Mouse (Mus musculus) embryo, embryonic 10.5 days (tissue): ENCODE results near the gene Kel.
A peak's percentile ranks its signal among the peaks of the same experiment; 100 is the strongest.

Experiments
- DNase-seq: peaks from one replicate; pipeline ENCODE4 v3.0.0-alpha.2; 2015; ENCODE audit warnings: low spot score

Kel gene

DNA sequence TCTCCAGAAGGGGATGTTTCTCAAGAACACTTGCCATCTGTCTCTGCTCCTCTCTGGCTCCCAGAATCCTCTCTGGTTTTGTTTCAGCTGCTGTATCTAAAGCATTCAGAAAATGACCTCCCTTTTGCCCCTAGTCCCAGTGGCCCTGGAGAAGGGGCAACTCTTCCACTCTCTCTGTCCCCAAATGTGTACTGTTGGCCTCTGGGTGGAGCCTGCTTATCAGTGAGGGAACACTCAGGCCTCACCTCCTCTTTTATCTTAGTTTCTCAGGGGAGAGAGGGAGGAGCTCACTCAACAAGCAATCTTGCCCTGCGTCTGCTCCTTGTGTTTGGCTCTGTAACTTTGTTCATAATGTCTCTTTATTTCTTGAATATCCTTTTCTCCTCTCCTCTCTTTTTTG lies at the start of gene Kel:
Kel (minus strand) TSS at position 217 of the 400 bp plus-strand sequence.
- no peak for DNase-seq

GRCm38 (mm10) chr6:41744664-41745392 lies 40.7 kb upstream of the Kel start:
- no peak for DNase-seq

DNA sequence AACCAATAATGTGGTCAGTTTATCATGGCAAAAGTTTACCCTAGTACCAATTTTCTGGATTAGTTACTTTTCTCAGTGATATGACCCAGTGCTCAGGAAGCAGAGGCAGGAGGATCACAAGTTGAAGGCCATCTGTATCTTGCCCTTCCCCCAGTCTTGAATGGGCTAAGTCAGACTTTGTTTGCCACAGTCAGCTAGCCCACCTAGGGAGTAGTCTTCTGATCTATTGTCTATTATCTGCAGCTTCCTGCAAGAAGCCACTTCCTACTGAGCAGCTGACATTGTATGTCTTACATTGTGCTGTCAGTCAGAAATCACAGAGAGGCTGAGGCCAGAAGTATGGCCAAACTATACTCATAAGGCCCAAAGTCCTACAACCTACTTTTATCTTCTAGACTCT lies 37.0 kb upstream of the Kel start:
- DNase-seq, result no peak

DNA sequence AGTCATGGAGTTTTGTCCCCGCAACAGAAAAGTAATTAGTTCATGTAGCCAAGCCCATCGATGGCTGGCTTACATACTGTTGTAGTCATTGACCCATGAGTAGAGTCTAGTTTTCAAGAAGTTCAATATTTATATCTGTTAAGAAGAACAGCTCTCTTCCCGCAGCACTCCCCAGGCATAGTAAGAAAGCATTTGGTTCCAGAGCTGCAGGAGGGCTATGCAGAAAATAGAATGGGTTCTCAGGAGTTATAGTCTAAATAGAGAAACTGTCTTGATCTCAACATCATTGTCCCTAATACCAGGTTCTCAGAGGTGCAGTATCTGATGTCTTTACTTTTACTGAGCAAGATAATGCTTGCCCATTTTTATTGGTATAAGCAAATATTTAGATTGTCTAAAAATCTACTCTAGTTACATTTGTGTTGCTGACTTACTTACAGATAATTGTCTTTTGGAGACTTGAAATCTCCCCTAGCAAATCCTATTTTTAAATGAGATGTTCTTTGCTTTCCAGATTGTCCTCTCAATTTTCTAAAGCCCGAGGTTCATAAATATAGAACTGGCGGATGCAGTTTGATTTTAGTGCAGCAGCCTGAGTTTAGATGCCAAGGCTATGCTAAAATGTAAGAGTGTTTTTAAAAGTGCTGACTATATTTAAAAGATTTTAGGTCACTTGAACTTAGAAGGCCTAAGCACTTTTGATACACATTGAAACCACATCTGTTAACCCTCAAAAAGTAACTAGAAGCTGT lies 30.8 kb upstream of the Kel start:
- no peak for DNase-seq

DNA sequence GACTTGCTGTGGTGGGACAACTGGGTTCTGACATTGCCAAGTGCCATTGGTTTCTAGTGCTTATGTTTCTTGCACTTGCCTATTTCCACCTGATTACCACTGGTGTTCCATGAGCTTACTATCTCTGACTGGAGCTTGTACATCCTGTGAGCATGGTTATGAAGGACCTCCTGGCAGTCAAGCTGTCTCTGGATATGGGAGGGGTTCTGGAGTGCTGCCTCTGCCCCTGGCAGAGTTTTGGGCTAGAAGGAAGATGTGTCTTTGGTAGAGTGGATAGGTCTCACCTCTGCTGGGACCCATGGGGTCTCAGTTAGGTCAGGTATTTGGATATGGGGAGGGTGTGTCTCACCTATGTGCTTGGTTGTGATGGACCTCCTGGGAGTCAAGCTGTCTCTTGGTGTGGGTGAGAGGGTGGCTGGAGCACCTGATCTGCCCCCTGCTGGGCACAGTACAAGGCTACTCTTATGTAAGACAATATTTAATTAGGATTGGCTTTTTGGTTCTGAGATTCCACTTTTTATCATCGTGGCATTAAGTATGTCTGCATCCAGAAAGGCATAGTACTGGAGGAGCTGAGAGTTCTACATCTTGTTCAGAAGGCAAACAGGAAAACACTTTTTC lies 24.0 kb upstream of the Kel start:
- DNase-seq, result no peak

DNA sequence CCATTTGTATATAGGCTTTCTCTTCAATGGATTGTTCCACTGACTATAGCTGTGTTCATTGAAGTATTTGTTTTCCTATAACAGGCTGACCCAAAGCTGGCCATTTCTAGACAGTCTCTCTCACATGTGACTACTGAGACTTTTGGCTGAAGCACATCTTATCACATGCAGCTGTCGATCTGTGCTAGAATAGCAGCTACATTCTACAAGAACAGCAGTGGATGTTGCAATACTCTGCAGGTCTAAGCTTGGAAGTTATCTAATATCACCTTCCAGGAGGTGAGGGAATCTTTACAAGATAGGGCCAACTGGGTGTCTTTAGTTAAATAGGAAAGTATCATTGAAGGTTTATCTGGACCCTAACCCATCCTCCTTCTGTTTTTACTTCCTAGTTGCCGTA lies 17.3 kb upstream of the Kel start:
- DNase-seq, result no peak

- DNase-seq, result no peak
Measured at GRCm38 (mm10) chr6:41710281-41710680, 6.1 kb upstream of the Kel start.

- DNase-seq, result no peak
Measured at GRCm38 (mm10) chr6:41706275-41706674, 2.1 kb upstream of the Kel start.

DNA sequence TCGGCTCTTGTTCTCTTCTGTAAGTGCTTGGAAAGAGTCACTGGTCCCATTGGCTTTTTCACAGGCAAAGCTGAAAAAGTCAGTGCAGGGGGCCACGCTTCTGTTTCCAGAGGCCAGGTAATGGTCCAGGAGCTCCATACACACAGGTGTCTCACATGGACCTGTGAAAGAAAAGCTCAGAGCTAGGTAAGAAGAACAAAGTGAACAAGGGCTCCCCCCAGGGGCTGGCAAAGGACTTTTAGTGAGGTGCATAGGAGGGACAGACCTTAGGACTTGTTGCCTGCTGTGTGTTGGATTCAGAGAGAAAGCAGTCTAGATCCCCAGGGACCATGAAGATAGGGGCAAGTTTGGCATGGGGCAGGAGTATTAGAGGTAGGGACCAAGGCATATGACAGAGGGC lies 1.2 kb downstream of the Kel start:
- no peak for DNase-seq

GRCm38 (mm10) chr6:41701245-41701644 lies 2.9 kb downstream of the Kel start:
- no peak for DNase-seq

- no peak for DNase-seq
Measured at GRCm38 (mm10) chr6:41694407-41694806, 9.7 kb downstream of the Kel start.

DNA sequence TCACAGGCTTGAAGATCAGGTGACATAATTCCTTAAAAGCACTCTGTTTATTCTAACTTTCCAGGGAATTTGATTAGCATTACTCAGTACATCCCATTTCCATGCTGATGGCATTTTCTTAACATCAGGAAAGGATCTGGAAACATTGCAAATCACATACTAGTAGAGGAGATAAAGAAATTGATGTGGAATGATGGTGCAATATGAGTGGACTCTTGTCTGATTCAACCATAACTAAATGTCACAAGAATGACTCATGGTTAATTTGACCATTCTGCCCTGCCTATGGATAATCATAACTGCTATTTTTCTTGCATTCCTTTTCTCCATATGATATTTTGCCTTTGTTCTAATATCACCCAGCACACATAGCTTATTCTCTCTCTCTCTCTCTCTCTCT lies 11.9 kb downstream of the Kel start:
- no peak for DNase-seq

- no peak for DNase-seq
Measured at GRCm38 (mm10) chr6:41685596-41685995, 18.5 kb downstream of the Kel start.

DNA sequence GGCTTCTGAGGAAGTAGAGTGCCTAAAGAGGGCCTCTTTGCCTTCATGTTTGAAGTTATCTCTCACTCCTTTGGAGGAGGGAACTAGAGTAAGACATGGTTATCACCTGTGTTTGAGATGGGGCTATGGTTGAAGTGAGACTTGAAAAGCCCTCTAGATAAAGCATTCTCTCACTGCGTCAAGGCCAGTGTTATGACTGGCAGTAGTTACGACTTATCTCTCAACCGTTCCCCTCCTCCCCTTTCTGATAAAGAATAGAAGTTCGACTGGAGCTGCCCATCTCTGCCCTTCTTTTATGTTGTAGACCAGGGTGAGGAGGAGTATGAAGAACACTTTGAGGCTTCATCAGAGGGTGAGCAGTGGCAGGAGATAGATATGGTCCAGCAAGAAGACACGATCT lies 19.2 kb downstream of the Kel start:
- no peak for DNase-seq

GRCm38 (mm10) chr6:41684131-41684530 lies 20.0 kb downstream of the Kel start, which contains the start of gene Llcfc1:
Gene Llcfc1, plus strand, starts transcription at chr6:41684431.
- no peak for DNase-seq

- no peak for DNase-seq
Measured at GRCm38 (mm10) chr6:41681656-41682055, 22.5 kb downstream of the Kel start.

DNA sequence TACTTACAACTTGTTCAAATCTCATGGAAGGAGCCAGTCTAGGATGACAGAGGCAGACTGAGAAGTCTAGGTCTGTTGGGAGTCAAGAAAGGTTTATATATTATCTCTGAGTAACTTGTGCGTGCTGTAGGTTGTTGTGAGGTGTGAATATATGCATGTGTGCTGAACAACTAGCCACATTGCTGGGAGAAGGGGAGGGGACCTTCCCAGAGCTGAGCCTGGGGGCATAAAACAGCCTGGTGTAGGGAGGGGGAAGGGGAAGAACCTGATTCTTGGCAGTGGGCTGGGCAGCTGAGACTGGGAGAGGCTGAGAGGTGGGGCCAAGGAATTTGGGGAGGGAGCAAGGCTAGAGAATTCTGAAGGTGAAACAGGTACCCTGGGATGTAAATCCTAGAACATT lies 23.5 kb downstream of the Kel start, which contains the start of gene Trpv5:
Trpv5 (minus strand) TSS at position 101 of the 400 bp plus-strand sequence.
- no peak for DNase-seq

- DNase-seq, result no peak
Measured at GRCm38 (mm10) chr6:41676530-41676929, 27.6 kb downstream of the Kel start.

GRCm38 (mm10) chr6:41662320-41662719 lies 41.8 kb downstream of the Kel start:
- DNase-seq, result peak; percentile 37

GRCm38 (mm10) chr6:41658487-41658886 lies 45.7 kb downstream of the Kel start:
- no peak for DNase-seq

DNA sequence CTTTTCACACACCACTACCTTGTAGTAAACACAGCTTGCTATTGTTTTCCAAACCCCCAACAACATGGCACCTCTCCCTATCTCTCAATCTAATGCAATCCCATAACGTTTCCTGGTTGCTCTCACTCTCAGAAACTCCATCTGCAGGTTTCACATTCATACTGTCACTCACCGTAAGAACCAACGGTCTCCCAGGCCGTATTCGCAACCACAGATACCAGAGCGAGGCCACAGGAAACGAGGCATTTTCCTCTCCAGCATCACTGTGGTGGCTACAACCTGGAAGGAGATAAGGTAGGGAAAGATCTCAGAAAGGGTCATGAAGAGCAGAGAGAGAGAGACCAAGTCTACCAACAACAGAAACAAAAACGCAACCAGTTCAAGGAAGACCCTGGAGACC lies 49.5 kb downstream of the Kel start:
- no peak for DNase-seq

DNA sequence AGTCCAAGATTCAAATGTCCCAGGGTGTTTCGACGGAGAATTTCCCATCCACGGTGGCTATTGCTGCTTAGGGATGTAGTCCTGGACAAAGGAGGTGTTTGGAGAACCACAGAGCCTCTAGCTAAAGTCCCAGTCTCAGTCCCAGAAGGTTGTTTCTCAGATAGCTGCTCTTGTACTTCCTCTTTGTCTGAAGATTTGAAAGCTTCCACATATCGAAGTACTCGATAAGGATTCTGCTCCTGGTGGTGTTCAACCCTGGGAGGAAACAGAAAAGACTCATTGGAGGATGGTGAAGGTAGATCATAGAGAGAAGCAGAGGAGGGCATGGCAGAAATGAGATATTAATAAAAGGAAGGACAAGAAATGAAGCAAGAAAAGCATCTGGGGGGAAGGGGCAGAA lies 51.0 kb downstream of the Kel start:
- no peak for DNase-seq

- DNase-seq, result no peak
Measured at GRCm38 (mm10) chr6:41646672-41647071, 57.5 kb downstream of the Kel start.
